Mouse (Mus musculus) MEL (cell line): ENCODE measurements at regions not wholly inside any gene's neighbourhood (a gene's known extent, or its start where the extent isn't known, plus 50 kb on each side); places are given as distances from the start of the nearest gene placed in this dataset.

Experiments
- CTCF ChIP-seq, 3 experiments: IDR thresholded peaks in 2 of 3; conservative IDR thresholded peaks in 1 of 3; 2 replicates each; pipeline ENCODE4 v1.5.1; 2011 to 2012; ENCODE audit warnings: low read length in 3 of 3, low read depth in 2 of 3, mild to moderate bottlenecking in 2 of 3, improper control_type of control experiment in 1 of 3, inconsistent platforms in 1 of 3, mixed read lengths in 1 of 3, moderate library complexity in 1 of 3; ENCODE audit not compliant: control insufficient read depth in 1 of 3, insufficient read depth in 1 of 3, poor library complexity in 1 of 3, severe bottlenecking in 1 of 3
- E2F4 ChIP-seq: IDR thresholded peaks from 2 replicates; pipeline ENCODE4 v1.6.1; 2011; ENCODE audit warnings: low read depth, low read length, improper control_type of control experiment, borderline replicate concordance
- ETS1 ChIP-seq: IDR thresholded peaks from 2 replicates; pipeline ENCODE4 v1.6.1; 2012; ENCODE audit warnings: low read depth, mild to moderate bottlenecking, inconsistent platforms, low read length, improper control_type of control experiment, moderate library complexity
- GATA1 ChIP-seq: IDR thresholded peaks from 2 replicates; pipeline ENCODE4 v1.6.1; 2011; ENCODE audit warnings: low read depth, low read length, improper control_type of control experiment
- HCFC1 ChIP-seq: IDR thresholded peaks from 2 replicates; pipeline ENCODE4 v1.6.1; 2012; ENCODE audit warnings: low read depth, mild to moderate bottlenecking, inconsistent platforms, low read length, improper control_type of control experiment, moderate library complexity
- MAX ChIP-seq: IDR thresholded peaks from 2 replicates; pipeline ENCODE4 v1.6.1; 2011; ENCODE audit warnings: low read length, improper control_type of control experiment
- NELFE ChIP-seq: IDR thresholded peaks from 2 replicates; pipeline ENCODE4 v1.6.1; 2011; ENCODE audit warnings: low read depth, low read length, improper control_type of control experiment
- POLR2A ChIP-seq, 2 experiments: IDR thresholded peaks; 2 replicates each; pipeline ENCODE4 v1.6.1; 2011 to 2012; ENCODE audit warnings: low read length in 2 of 2, mild to moderate bottlenecking in 2 of 2, control low read depth in 1 of 2, improper control_type of control experiment in 1 of 2, low read depth in 1 of 2, moderate library complexity in 1 of 2; ENCODE audit not compliant: control insufficient read depth in 1 of 2, insufficient read depth in 1 of 2, poor library complexity in 1 of 2
- SMC3 ChIP-seq: IDR thresholded peaks from 2 replicates; pipeline ENCODE4 v1.6.1; 2011; ENCODE audit warnings: low read depth, low read length, improper control_type of control experiment

- TF ChIP-seq CTCF (IDR thresholded peaks at IDR 0.05 in 2 of 3, conservative IDR thresholded peaks at IDR 0.05 in 1 of 3; ENCODE audit: control insufficient read depth in 1 of 3, insufficient read depth in 1 of 3, low read depth in 2 of 3, low read length in 3 of 3, poor library complexity in 1 of 3, severe bottlenecking in 1 of 3) (peak in 2 of 3 experiments; percentile 26 to 40; a peak in 3 of 6 replicates), GATA1 (no peak), POLR2A (IDR thresholded peaks at IDR 0.05; ENCODE audit: control insufficient read depth in 1 of 2, insufficient read depth in 1 of 2, low read depth in 1 of 2, low read length in 2 of 2, poor library complexity in 1 of 2) (no peak), SMC3 (peak; percentile 41; the same call in 1 of the 2 replicates), NELFE (no peak), MAX (no peak), E2F4 (no peak), HCFC1 (no peak), ETS1 (no peak)
Observed at GRCm38 (mm10) chr15:24527379-24527778, 886.2 kb downstream of the Basp1 start.
